Mouse (Mus musculus): ENCODE measurements around the gene Slc25a41. TPM values are rescaled to one million over a fixed set of nuclear protein-coding genes. Genes with fewer than 3 reads are reported as not detected.
A peak's percentile ranks its signal among the peaks of the same experiment; 100 is the strongest.

Gene Slc25a41
- polyA plus RNA-seq, 1 experiment: not detected

DNA sequence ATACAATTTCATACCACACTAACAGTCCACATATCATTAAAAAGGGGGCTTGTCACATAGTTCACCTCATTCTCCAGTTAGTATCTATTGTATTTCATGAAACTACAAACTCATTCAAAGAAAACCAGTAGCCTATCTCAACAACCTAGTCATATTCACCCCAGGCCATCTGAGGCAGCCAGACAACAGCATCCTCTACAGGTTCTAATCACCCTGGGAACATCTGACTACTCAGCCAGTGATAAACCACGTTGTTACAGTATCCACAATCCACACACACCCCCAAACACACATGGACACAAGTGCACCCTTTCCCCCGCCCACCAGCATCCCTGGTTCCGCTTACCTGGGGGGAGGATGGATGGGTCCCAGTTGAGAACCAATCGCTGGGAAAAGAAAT lies 14.0 kb downstream of the Slc25a41 start:
- TF ChIP-seq CTCF (IDR thresholded peaks at IDR 0.05; ENCODE audit: insufficient read depth, low read length): no peak
- no peak for TF ChIP-seq POLR2A (IDR thresholded peaks at IDR 0.05; ENCODE audit: borderline replicate concordance, extremely low read depth, low read depth, low read length)
- Histone ChIP-seq H3K4me3 (replicated peaks; ENCODE audit: extremely low read depth, low read depth, low read length) (no peak overlapping the region), H3K4me1 (ENCODE audit: control insufficient read depth, insufficient read depth, low read length) (peaks cover 9% of the 10 kb centered on the region; the same call in 1 of the 2 replicates)
- 89% methylated on average over 4 of the region's 4 CpGs for WGBS
- no peak for DNase-seq

DNA sequence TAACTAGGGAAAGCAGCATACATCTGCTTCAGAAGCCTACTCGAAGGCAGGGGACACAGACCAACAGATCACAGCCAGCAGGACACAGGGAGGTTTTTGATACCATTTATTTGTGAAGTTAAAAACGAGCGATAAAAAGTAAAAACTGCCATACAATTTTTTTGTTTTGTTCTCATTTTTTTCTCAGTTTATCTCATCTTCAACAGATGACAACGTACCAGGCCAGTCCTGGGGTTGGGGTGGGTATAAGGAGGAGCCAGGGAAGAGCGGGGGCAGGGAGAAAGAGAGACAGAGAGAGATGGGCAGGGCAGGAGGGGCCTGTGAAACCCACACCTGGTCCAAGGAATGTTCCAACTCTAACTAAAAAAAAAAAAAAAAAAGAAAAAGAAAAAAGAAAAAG lies 20.5 kb downstream of the Slc25a41 start:
- no peak for DNase-seq
- Histone ChIP-seq H3K4me1 (ENCODE audit: control insufficient read depth, insufficient read depth, low read length) (no peaks in the 10 kb centered on the region), H3K4me3 (replicated peaks; ENCODE audit: extremely low read depth, low read depth, low read length) (no peak overlapping the region)
- WGBS: 88% methylated on average over 5 of the region's 5 CpGs
- TF ChIP-seq CTCF (IDR thresholded peaks at IDR 0.05; ENCODE audit: insufficient read depth, low read length): no peak
- no peak for TF ChIP-seq POLR2A (IDR thresholded peaks at IDR 0.05; ENCODE audit: borderline replicate concordance, extremely low read depth, low read depth, low read length)

DNA sequence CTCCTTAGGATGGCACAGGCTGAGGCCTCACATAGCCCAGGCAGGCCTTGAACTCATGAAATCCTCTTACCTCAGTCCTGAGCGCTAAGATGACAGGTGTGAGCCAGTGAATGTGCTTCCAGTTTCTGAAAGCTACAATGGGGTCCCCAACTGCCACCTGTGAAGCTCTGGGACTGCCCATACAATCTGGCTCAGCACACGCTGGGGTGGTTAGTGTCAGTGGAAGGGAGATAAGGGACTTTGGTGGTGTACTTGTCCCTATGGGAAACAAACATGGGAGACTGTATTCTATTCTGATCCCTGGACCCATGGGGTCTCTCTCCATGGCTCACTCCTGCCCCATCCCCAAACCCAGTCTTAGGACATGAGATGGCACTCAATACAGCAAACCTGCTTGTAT lies 21.8 kb downstream of the Slc25a41 start:
- Histone ChIP-seq H3K4me1 (ENCODE audit: control insufficient read depth, insufficient read depth, low read length) (no peaks in the 10 kb centered on the region), H3K4me3 (replicated peaks; ENCODE audit: extremely low read depth, low read depth, low read length) (no peak overlapping the region)
- no peak for DNase-seq
- WGBS: 81% methylated on average over 2 of the region's 2 CpGs
- TF ChIP-seq POLR2A (IDR thresholded peaks at IDR 0.05; ENCODE audit: borderline replicate concordance, extremely low read depth, low read depth, low read length) (no peak), CTCF (IDR thresholded peaks at IDR 0.05; ENCODE audit: insufficient read depth, low read length) (no peak)

DNA sequence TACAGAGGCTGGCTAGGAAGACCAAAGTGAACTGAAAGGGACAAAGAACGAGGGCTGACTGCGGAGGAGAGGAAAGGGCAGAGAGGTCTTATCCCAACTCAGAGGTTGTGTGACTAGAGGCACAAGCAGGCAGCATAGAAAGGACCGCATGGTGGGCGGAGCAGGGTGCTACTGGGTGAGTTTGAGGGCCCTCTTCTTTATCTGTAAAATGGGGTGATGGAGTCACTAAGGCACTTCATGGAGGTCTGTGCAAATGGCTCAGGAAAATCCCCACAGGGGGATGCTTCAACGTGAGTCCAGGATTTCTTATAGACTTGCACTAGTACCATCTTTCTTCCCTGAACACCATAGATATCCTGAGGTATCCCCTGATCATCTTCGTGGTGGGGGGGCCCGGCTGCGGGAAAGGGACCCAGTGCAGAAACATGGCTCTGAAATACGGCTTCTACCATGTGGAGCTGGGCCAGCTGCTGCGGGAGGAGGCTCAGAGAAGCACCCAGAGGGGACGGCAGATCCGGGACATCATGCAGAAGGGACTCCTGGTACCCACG lies 29.1 kb downstream of the Slc25a41 start:
- TF ChIP-seq POLR2A (IDR thresholded peaks at IDR 0.05; ENCODE audit: borderline replicate concordance, extremely low read depth, low read depth, low read length) (0 out of 2 replicates have a peak, but pooled peaks have one; percentile 6), CTCF (IDR thresholded peaks at IDR 0.05; ENCODE audit: insufficient read depth, low read length) (no peak)
- DNase-seq: no peak
- Histone ChIP-seq H3K4me1 (ENCODE audit: control insufficient read depth, insufficient read depth, low read length) (no peaks in the 10 kb centered on the region), H3K4me3 (replicated peaks; ENCODE audit: extremely low read depth, low read depth, low read length) (no peak overlapping the region)
- 63% methylated on average over 13 of the region's 13 CpGs for whole genome bisulfite sequencing

DNA sequence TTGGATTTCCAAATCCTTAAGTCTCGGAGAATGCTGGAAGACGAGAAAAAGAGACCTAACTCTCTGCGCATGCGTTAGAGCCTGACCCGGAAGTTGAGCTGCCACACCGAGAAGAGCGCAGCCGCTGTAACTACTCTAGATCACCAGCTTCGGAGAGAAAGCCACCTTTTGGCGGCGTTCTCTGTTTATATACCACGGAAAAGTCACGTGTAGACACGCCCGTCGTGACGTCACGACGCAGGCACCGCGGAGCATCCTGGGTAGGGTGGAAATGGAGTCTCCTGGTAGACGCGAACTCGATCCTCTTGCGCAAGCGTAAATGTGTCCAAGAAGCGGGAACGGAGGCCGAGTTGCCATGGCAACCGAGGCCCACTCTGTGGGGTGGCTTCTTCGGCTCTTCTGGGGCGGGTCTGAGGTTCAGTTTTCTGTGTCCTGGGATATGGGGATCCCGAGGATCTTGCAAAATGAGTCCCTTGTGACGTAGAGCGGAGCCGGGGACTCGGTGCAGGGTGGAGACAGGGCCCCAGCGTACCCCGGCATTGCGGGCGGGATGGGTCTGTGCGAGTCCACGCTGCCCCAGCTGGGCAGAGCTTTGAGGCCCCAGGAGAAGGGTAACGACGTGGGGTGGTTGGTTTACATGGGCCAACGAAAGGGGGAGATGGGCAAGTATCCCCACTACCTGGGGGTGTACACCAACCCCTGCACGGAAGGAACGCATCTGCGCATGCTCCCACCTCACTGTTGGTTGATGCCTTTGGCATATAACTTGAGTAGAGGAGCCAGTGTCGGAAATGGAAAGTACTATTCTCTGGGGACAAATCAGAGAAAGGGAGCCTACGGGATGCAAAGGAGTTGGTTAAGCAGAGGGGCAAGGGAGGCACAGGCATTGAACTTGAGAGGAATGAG lies 30.0 kb downstream of the Slc25a41 start, which contains the start of the genes Gtf2f1 and Gm17949:
TSS of gene Gtf2f1 (minus strand) at position 53 of the 906 bp plus-strand sequence.
TSS of gene Gm17949 (plus strand) at position 234 of the 906 bp plus-strand sequence.
- under 1% methylated on average over 51 of the region's 51 CpGs for WGBS
- TF ChIP-seq CTCF (IDR thresholded peaks at IDR 0.05; ENCODE audit: insufficient read depth, low read length): peak; percentile 7; the same call in 1 of the 2 replicates
- peak; percentile 100 for TF ChIP-seq POLR2A (IDR thresholded peaks at IDR 0.05; ENCODE audit: borderline replicate concordance, extremely low read depth, low read depth, low read length)
- Histone ChIP-seq H3K4me1 (ENCODE audit: control insufficient read depth, insufficient read depth, low read length) (no peaks in the 10 kb centered on the region), H3K4me3 (replicated peaks; ENCODE audit: extremely low read depth, low read depth, low read length) (peak within 1 kb of the TSS; percentile 93)
- DNase-seq: peak; percentile 90

DNA sequence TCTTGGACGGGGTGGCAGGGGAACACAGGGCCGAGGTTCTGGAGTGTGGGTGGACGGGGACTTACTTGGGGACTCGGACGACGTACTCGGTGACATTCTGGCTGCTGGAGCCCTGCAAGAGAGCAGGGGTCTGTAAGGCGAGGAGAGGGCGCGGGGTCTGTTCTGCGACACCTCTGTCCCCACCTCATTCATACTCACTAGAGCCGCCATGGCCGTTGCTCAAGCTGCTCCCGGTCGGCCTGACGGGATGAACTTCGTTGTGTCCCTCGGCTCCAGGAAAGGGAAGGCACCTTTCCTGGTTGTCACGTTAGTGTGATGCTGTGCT lies 30.6 kb downstream of the Slc25a41 start:
- H3K4me1 ChIP-seq (ENCODE audit: control insufficient read depth, insufficient read depth, low read length): no peaks in the 10 kb centered on the region
- TF ChIP-seq POLR2A (IDR thresholded peaks at IDR 0.05; ENCODE audit: borderline replicate concordance, extremely low read depth, low read depth, low read length) (no peak), CTCF (IDR thresholded peaks at IDR 0.05; ENCODE audit: insufficient read depth, low read length) (no peak)
- under 1% methylated on average over 19 of the region's 19 CpGs for WGBS
- DNase-seq: no peak
- peak overlapping the region; percentile 93 for H3K4me3 ChIP-seq (replicated peaks; ENCODE audit: extremely low read depth, low read depth, low read length)

DNA sequence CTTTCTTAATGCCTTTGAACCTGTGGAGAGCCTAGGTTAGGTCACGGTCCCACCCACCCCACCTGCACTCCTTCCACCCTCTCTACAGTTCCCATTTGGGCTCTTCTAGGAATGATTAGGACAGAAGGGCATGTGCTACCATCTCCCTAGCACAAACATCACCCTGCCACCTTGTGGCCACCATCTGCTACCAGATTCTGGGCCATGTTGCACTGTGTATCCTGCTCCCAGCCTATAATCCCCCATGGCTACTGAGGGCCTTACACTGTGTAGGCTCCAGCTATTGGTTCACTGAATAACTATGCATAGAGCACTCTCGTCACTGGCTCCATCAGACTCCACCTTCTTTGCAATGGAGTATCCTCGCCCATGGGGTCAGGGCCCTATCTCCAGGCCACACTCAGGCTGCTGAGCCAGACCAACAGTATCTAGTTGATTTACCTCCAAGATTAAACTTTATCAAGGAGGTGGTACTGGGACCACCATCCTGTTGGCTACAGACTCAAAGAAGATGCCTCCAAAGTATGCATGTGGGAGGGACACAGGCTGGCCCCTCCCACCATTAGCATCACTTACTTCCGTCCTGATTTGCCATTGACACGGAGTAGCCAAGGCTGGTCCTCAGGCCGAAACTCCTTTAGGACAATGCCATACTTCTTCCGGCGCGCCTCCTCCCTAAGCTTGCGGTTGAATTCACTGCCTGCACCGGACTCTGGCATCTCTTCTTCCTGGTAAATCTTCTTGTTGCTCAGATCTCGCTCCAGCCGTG lies 34.1 kb downstream of the Slc25a41 start:
- TF ChIP-seq POLR2A (IDR thresholded peaks at IDR 0.05; ENCODE audit: borderline replicate concordance, extremely low read depth, low read depth, low read length) (no peak), CTCF (IDR thresholded peaks at IDR 0.05; ENCODE audit: insufficient read depth, low read length) (no peak)
- no peaks in the 10 kb centered on the region for H3K4me1 ChIP-seq (ENCODE audit: control insufficient read depth, insufficient read depth, low read length)
- no peak overlapping the region for H3K4me3 ChIP-seq (replicated peaks; ENCODE audit: extremely low read depth, low read depth, low read length)
- DNase-seq: no peak
- 93% methylated on average over 13 of the region's 13 CpGs for WGBS

DNA sequence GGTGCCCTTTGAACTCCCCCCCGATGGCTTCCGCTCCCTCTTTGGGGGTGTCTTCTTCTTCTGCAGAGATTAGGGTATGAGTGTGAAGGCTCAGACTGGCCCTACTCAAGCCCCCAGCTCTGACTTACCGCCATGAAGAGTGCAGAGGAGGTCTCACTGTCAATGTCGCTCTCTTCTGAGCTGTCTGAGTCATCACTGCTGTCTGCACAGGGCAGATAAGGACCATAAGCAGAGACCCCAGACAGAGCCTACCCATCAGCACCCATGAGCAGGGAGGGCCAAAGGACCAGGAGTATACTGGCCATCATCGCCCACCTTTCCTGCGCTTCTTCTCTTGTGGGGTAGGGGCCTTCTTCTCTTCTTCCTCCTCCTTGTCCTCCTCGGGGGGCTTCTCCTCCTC lies 37.5 kb downstream of the Slc25a41 start:
- TF ChIP-seq CTCF (IDR thresholded peaks at IDR 0.05; ENCODE audit: insufficient read depth, low read length): no peak
- TF ChIP-seq POLR2A (IDR thresholded peaks at IDR 0.05; ENCODE audit: borderline replicate concordance, extremely low read depth, low read depth, low read length): no peak
- no peak for DNase-seq
- WGBS: 89% methylated on average over 7 of the region's 7 CpGs
- Histone ChIP-seq H3K4me1 (ENCODE audit: control insufficient read depth, insufficient read depth, low read length) (no peaks in the 10 kb centered on the region), H3K4me3 (replicated peaks; ENCODE audit: extremely low read depth, low read depth, low read length) (no peak overlapping the region)

DNA sequence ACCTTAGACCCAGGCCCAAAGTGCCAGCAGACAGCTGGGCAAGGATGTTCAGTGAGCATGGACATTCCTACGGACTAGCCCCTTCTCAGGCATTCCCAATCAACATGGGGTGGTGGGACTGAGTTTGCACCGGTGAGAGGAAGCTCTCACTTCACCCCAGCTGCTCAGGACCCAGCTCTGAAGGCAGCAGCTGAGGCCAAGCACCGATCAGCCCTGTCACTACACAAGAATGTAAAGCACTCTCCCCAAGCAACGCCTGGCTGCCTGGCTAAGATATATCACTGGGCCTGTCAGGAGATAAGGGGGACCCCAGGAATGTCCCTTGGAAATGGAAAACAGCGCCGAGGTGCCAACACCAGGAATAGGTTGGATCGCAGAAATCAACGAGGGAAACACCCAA lies 40.2 kb downstream of the Slc25a41 start:
- TF ChIP-seq POLR2A (IDR thresholded peaks at IDR 0.05; ENCODE audit: borderline replicate concordance, extremely low read depth, low read depth, low read length): no peak
- TF ChIP-seq CTCF (IDR thresholded peaks at IDR 0.05; ENCODE audit: insufficient read depth, low read length): no peak
- WGBS: 47% methylated on average over 8 of the region's 8 CpGs
- Histone ChIP-seq H3K4me1 (ENCODE audit: control insufficient read depth, insufficient read depth, low read length) (0 out of 2 replicates have a peak, but pooled peaks cover 2% of the 10 kb centered on the region), H3K4me3 (replicated peaks; ENCODE audit: extremely low read depth, low read depth, low read length) (no peak overlapping the region)
- DNase-seq: no peak

Measured in lung, adult 2 months (tissue).